8 mouse cellular contexts compared by ENCODE assay signal in genomic region chr8:84975434-84975833, GRCm38 (mm10). TPM values are rescaled to one million over a fixed set of nuclear protein-coding genes. Genes with fewer than 3 reads are reported as not detected.
DNase-seq lines count a peak whose midpoint lies in the region; ATAC-seq lines count a peak whose summit lies in the region.

No protein-coding gene starts in this region.

- intact Hi-C loops in gastrocnemius, postnatal 14 days (cut with DNase I; ENCODE audit: low total_unique reads), result no loop called here

- H3K36me3 ChIP-seq in megakaryocyte, embryonic 14.5 days (replicated peaks; ENCODE audit: low read length), result peaks cover 41% of the 10 kb centered on the region
- H3K36me3 ChIP-seq in liver, embryonic 13.5 days, result peaks cover 48% of the 10 kb centered on the region
- H3K36me3 ChIP-seq in neural tube, embryonic 13.5 days, result peaks cover 44% of the 10 kb centered on the region

- peak overlapping the region; percentile 96 for H3K9ac ChIP-seq in liver, embryonic 13.5 days
- peak overlapping the region; percentile 61; the same call in 1 of the 2 replicates for H3K9ac ChIP-seq in neural tube, embryonic 13.5 days

- H3K4me3 ChIP-seq in megakaryocyte, embryonic 14.5 days (replicated peaks), result peak overlapping the region; percentile 100
- H3K4me3 ChIP-seq in brown adipose tissue, adult 24 weeks (ENCODE audit: insufficient read depth, low read depth, low read length), result peak overlapping the region; percentile 83
- peak overlapping the region; percentile 76 for H3K4me3 ChIP-seq in liver, embryonic 13.5 days (replicated peaks)
- H3K4me3 ChIP-seq in neural tube, embryonic 13.5 days, result peak overlapping the region; percentile 53; the same call in 1 of the 2 replicates

- DNase-seq in gastrocnemius, postnatal 14 days, result peak; percentile 49
- DNase-seq in kidney, adult 11 months, result peak; percentile 59
- peak; percentile 69 for DNase-seq in liver, embryonic 13.5 days
- DNase-seq in urinary bladder, postnatal 25 days (ENCODE audit: low spot score), result peak; percentile 63

- H3K27ac ChIP-seq in brown adipose tissue, adult 24 weeks (replicated peaks; ENCODE audit: low read depth, low read length), result peak overlapping the region; percentile 91
- peak overlapping the region; percentile 99 for H3K27ac ChIP-seq in liver, embryonic 13.5 days
- H3K27ac ChIP-seq in neural tube, embryonic 13.5 days (replicated peaks), result peak overlapping the region; percentile 73

- H3K4me1 ChIP-seq in megakaryocyte, embryonic 14.5 days, result peaks cover 66% of the 10 kb centered on the region
- peaks cover 2% of the 10 kb centered on the region; the same call in 1 of the 2 replicates for H3K4me1 ChIP-seq in brown adipose tissue, adult 24 weeks (ENCODE audit: control insufficient read depth, insufficient read depth, insufficient read length, low read length)
- H3K4me1 ChIP-seq in liver, embryonic 13.5 days (replicated peaks), result peaks cover 97% of the 10 kb centered on the region
- peaks cover 81% of the 10 kb centered on the region for H3K4me1 ChIP-seq in neural tube, embryonic 13.5 days (replicated peaks)

- no peaks in the 10 kb centered on the region for H3K9me3 ChIP-seq in megakaryocyte, embryonic 14.5 days
- H3K9me3 ChIP-seq in liver, embryonic 13.5 days (replicated peaks), result no peaks in the 10 kb centered on the region
- no peaks in the 10 kb centered on the region for H3K9me3 ChIP-seq in neural tube, embryonic 13.5 days

- 27% methylated on average over 7 of the region's 7 CpGs for WGBS in liver, embryonic 13.5 days (ENCODE audit: insufficient replicate concordance)
- 29% methylated on average over 7 of the region's 7 CpGs for WGBS in neural tube, embryonic 13.5 days

- ATAC-seq in megakaryocyte, adult 5-6 weeks (ENCODE audit: poor library complexity, severe bottlenecking), result no peak
- no peak for ATAC-seq in liver, embryonic 13.5 days (ENCODE audit: low read depth)
- ATAC-seq in neural tube, embryonic 13.5 days (ENCODE audit: low read depth), result no peak

- H3K4me2 ChIP-seq in liver, embryonic 13.5 days, result peak overlapping the region; percentile 99
- H3K4me2 ChIP-seq in neural tube, embryonic 13.5 days, result peak overlapping the region; percentile 98

- H3K27me3 ChIP-seq in megakaryocyte, embryonic 14.5 days (replicated peaks), result no peaks in the 10 kb centered on the region
- H3K27me3 ChIP-seq in liver, embryonic 13.5 days, result no peaks in the 10 kb centered on the region
- peaks cover 26% of the 10 kb centered on the region for H3K27me3 ChIP-seq in neural tube, embryonic 13.5 days

RNA-seq across cellular contexts. Expression of gene Junb, which starts 3.1 kb away (rescaled TPM):
- polyA plus RNA-seq in megakaryocyte, embryonic 14.5 days (2012; ENCODE audit: insufficient read depth, low replicate concordance), result 743 and 797 TPM in 2 replicates
- 45.5 and 60.4 TPM in 2 replicates for total RNA-seq in megakaryocyte, adult 5-6 weeks (2015)
- 110 and 125 TPM in 2 replicates for total RNA-seq in megakaryocyte, adult 5-6 weeks (2017)
- 15.4 and 47.7 TPM in 2 replicates for polyA plus RNA-seq in brown adipose tissue, adult 24 weeks (2012; ENCODE audit: insufficient read depth, insufficient read length, missing spikeins)
- 1 to 10 TPM; 6.2 to 6.3 TPM for total RNA-seq in gastrocnemius, postnatal 14 days (2021)
- 12.2 and 15.3 TPM in 2 replicates for polyA plus RNA-seq in liver, embryonic 13.5 days (2015; fragmentation: Nextera tagmentation; extraction: Ambion mirVana)
- polyA plus RNA-seq in neural tube, embryonic 13.5 days (2015; fragmentation: Nextera tagmentation; extraction: Ambion mirVana), result 7.5 and 8.4 TPM in 2 replicates

RNA-seq across cellular contexts. Expression of gene Rnaseh2a, which starts 5.9 kb away (rescaled TPM):
- polyA plus RNA-seq in megakaryocyte, embryonic 14.5 days (2012; ENCODE audit: insufficient read depth, low replicate concordance), result 248 and 286 TPM in 2 replicates
- total RNA-seq in megakaryocyte, adult 5-6 weeks (2015), result 56.8 and 75.8 TPM in 2 replicates
- 41.1 and 49.0 TPM in 2 replicates for total RNA-seq in megakaryocyte, adult 5-6 weeks (2017)
- polyA plus RNA-seq in brown adipose tissue, adult 24 weeks (2012; ENCODE audit: insufficient read depth, insufficient read length, missing spikeins), result 26.6 and 28.5 TPM in 2 replicates
- 10 to 100 TPM; 22.6 to 28.4 TPM for total RNA-seq in gastrocnemius, postnatal 14 days (2021)
- 130 TPM in 2 replicates for polyA plus RNA-seq in liver, embryonic 13.5 days (2015; fragmentation: Nextera tagmentation; extraction: Ambion mirVana)
- 55.0 and 55.6 TPM in 2 replicates for polyA plus RNA-seq in neural tube, embryonic 13.5 days (2015; fragmentation: Nextera tagmentation; extraction: Ambion mirVana)

RNA-seq across cellular contexts. Expression of gene Prdx2, which starts 6.0 kb away (rescaled TPM):
- polyA plus RNA-seq in megakaryocyte, embryonic 14.5 days (2012; ENCODE audit: insufficient read depth, low replicate concordance), result 68.6 and 73.1 TPM in 2 replicates
- 180 and 184 TPM in 2 replicates for total RNA-seq in megakaryocyte, adult 5-6 weeks (2015)
- 230 and 256 TPM in 2 replicates for total RNA-seq in megakaryocyte, adult 5-6 weeks (2017)
- 387 and 425 TPM in 2 replicates for polyA plus RNA-seq in brown adipose tissue, adult 24 weeks (2012; ENCODE audit: insufficient read depth, insufficient read length, missing spikeins)
- total RNA-seq in gastrocnemius, postnatal 14 days (2021), result 100 to 1,000 TPM; 224 to 248 TPM
- polyA plus RNA-seq in liver, embryonic 13.5 days (2015; fragmentation: Nextera tagmentation; extraction: Ambion mirVana), result 1,982 and 2,114 TPM in 2 replicates
- 1,236 and 1,369 TPM in 2 replicates for polyA plus RNA-seq in neural tube, embryonic 13.5 days (2015; fragmentation: Nextera tagmentation; extraction: Ambion mirVana)

RNA-seq across cellular contexts. Expression of gene Gm49661, which starts 6.2 kb away (rescaled TPM):
- not detected in 2 replicates for polyA plus RNA-seq in megakaryocyte, embryonic 14.5 days (2012; ENCODE audit: insufficient read depth, low replicate concordance)
- total RNA-seq in megakaryocyte, adult 5-6 weeks (2015), result 3.2 TPM in 1 of 2 replicates, not detected in the other
- total RNA-seq in megakaryocyte, adult 5-6 weeks (2017), result not detected in 2 replicates
- not detected in 2 replicates for polyA plus RNA-seq in brown adipose tissue, adult 24 weeks (2012; ENCODE audit: insufficient read depth, insufficient read length, missing spikeins)
- total RNA-seq in gastrocnemius, postnatal 14 days (2021), result not detected
- not detected in 2 replicates for polyA plus RNA-seq in liver, embryonic 13.5 days (2015; fragmentation: Nextera tagmentation; extraction: Ambion mirVana)
- polyA plus RNA-seq in neural tube, embryonic 13.5 days (2015; fragmentation: Nextera tagmentation; extraction: Ambion mirVana), result not detected in 2 replicates

RNA-seq across cellular contexts. Expression of gene Hook2, which starts 15.0 kb away (rescaled TPM):
- 7.3 and 8.9 TPM in 2 replicates for polyA plus RNA-seq in megakaryocyte, embryonic 14.5 days (2012; ENCODE audit: insufficient read depth, low replicate concordance)
- total RNA-seq in megakaryocyte, adult 5-6 weeks (2015), result 0.82 and 1.1 TPM in 2 replicates
- 3.1 and 6.6 TPM in 2 replicates for total RNA-seq in megakaryocyte, adult 5-6 weeks (2017)
- polyA plus RNA-seq in brown adipose tissue, adult 24 weeks (2012; ENCODE audit: insufficient read depth, insufficient read length, missing spikeins), result 1.1 and 1.6 TPM in 2 replicates
- 1 to 10 TPM; 1.4 to 1.5 TPM for total RNA-seq in gastrocnemius, postnatal 14 days (2021)
- polyA plus RNA-seq in liver, embryonic 13.5 days (2015; fragmentation: Nextera tagmentation; extraction: Ambion mirVana), result 7.2 and 7.4 TPM in 2 replicates
- 22.8 and 25.0 TPM in 2 replicates for polyA plus RNA-seq in neural tube, embryonic 13.5 days (2015; fragmentation: Nextera tagmentation; extraction: Ambion mirVana)

Comparison
In these comparisons a context has a peak if more than half of its experiments do, and no peak if none do; other contexts are left out.
1. RNA of gene Junb, which starts 3.1 kb away (polyA plus RNA-seq): 743 to 797 TPM in megakaryocyte, embryonic 14.5 days; 15.4 to 47.7 TPM in brown adipose tissue, adult 24 weeks, 12.2 to 15.3 TPM in liver, embryonic 13.5 days and 7.5 to 8.4 TPM in neural tube, embryonic 13.5 days; every median in the first group is over 10 times any median in the second.
2. Peak in every context shown above with its lines, with median percentiles within 50 percentile points of each other: H3K4me3 ChIP-seq, H3K27ac ChIP-seq and DNase-seq.